Mouse (Mus musculus): ENCODE results near the gene Stard10. TPM values are rescaled to one million over a fixed set of nuclear protein-coding genes. Genes with fewer than 3 reads are reported as not detected.

The Stard10 gene
- polyA plus RNA-seq, 1 experiment from 2014 or later: 35.4 TPM

DNA sequence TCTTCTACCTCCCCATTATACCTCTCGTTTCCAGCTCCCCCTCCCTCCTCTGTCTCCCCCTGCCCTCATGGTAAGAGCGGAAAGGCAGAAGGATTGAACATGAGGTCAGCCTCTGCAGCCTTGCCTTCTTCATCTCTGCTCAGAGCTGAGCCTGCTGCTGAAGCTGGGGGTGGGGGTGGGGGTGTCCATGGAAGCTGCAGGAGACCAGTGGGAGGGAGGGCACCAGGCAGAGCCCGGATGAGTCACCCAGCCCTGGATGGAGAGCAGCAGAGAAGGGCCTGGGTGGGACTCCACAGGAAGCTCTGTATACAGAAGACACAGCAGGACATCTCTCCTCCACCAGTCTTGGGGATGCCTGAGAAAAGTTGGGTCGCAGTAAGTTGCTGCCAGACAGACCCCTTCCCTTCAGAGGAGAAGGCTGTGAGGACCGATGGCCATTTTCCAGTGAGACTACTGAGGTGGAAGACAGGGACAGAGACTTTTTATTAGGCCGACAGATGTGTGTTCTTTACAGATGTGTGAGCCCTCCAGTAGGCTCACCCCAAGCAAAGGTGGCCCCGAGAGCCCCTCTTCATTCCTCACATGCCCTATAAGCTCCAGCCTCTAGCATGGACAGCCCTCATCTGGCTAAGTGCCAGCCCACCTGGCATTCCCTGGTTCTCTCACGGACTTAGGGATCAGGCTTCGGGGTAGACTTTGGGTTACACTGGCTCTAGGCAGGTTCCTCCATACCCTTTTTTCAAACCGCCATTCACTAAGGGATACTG lies 13.4 kb downstream of the Stard10 start:
- no peak overlapping the region for H3K9ac ChIP-seq

DNA sequence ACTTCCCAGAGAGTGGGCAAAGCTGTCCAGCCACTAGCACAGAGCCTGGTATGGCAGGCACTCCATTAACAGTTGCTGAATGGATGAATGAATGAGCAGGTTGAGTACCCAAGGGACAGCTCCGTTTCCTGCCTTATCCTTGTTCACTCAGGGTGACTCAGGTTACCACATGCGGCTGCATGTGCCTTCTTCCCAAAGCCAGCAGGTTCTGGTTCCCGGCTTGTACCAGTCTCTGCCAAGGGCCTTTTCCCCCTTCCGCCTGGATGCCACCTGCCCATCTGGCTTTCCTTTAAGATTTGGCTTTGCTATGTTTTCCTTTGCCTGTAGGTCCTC lies 13.9 kb downstream of the Stard10 start:
- Histone ChIP-seq H3K27ac (ENCODE audit: low read depth) (no peak overlapping the region), H3K9me3 (ENCODE audit: low read depth, low read length) (no peaks in the 10 kb centered on the region), H3K36me3 (ENCODE audit: insufficient read depth) (no peaks in the 10 kb centered on the region), H3K4me1 (ENCODE audit: insufficient read depth) (no peaks in the 10 kb centered on the region), H3K27me3 (ENCODE audit: insufficient read depth, low read length) (no peaks in the 10 kb centered on the region), H3K4me3 (ENCODE audit: low read depth, low read length) (no peak overlapping the region), H3K9ac (no peak overlapping the region), H3K4me2 (no peak overlapping the region)
- DNase-seq (no peak), ATAC-seq (ENCODE audit: insufficient read depth) (no peak)
- WGBS: 73% methylated on average over 4 of the region's 4 CpGs
- no peak for TF ChIP-seq CTCF (IDR thresholded peaks at IDR 0.05; ENCODE audit: low read depth)

More for the DNA sequence above, 13.4 kb downstream of the Stard10 start:
- Histone ChIP-seq H3K27ac (ENCODE audit: low read depth) (no peak overlapping the region), H3K4me2 (no peak overlapping the region), H3K36me3 (ENCODE audit: insufficient read depth) (no peaks in the 10 kb centered on the region), H3K9me3 (ENCODE audit: low read depth, low read length) (no peaks in the 10 kb centered on the region), H3K4me1 (ENCODE audit: insufficient read depth) (no peaks in the 10 kb centered on the region), H3K4me3 (ENCODE audit: low read depth, low read length) (no peak overlapping the region), H3K27me3 (ENCODE audit: insufficient read depth, low read length) (no peaks in the 10 kb centered on the region)
- ATAC-seq (ENCODE audit: insufficient read depth) (no peak), DNase-seq (no peak)
- 62% methylated on average over 10 of the region's 10 CpGs for WGBS
- TF ChIP-seq CTCF (IDR thresholded peaks at IDR 0.05; ENCODE audit: low read depth): no peak

DNA sequence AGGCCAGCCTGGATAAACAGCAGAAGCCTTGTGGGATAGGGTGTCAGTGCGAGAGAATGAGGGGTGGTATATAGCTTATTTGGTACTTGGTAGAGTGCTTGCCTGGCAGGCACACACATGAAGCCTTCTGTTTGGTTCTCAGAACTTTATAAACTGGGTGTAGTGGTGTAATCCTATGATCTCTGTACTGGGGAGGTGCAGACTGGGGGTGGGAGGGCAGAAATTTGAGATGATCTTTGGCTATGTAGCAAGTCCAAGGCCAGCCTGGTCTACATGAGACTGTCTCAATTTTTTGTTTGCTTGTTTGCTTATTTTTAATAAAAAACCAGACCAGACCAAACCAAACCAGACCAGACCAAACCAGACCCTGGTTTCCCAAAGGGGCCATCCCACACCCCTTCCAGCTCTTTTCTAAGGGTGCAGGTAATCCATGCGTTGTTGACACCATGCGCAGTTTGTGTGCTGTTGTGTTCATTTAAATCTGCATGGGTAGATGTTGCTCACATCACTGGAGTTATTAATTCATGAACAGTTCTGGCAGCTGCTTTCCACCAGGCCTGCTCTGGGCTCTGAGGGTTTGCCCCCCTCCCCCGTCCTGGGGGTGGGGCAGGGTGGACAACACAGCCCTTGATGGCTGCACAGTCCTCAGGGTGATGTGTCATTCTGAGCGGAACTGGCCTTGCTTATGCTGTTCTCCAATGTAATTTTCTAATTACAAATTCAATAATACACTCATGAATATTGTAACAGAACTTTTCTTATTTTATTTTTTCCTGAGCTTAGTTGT lies 15.4 kb downstream of the Stard10 start:
- no peak overlapping the region for H3K4me2 ChIP-seq
- H3K27ac ChIP-seq (ENCODE audit: low read depth): no peak overlapping the region
- no peaks in the 10 kb centered on the region for H3K4me1 ChIP-seq (ENCODE audit: insufficient read depth)
- DNase-seq (no peak), ATAC-seq (ENCODE audit: insufficient read depth) (no peak)
- no peak for TF ChIP-seq CTCF (IDR thresholded peaks at IDR 0.05; ENCODE audit: low read depth)
- H3K9me3 ChIP-seq (ENCODE audit: low read depth, low read length): no peaks in the 10 kb centered on the region
- no peaks in the 10 kb centered on the region for H3K27me3 ChIP-seq (ENCODE audit: insufficient read depth, low read length)
- H3K36me3 ChIP-seq (ENCODE audit: insufficient read depth): no peaks in the 10 kb centered on the region
- 78% methylated on average over 5 of the region's 5 CpGs for WGBS
- no peak overlapping the region for H3K9ac ChIP-seq
- H3K4me3 ChIP-seq (ENCODE audit: low read depth, low read length): no peak overlapping the region

DNA sequence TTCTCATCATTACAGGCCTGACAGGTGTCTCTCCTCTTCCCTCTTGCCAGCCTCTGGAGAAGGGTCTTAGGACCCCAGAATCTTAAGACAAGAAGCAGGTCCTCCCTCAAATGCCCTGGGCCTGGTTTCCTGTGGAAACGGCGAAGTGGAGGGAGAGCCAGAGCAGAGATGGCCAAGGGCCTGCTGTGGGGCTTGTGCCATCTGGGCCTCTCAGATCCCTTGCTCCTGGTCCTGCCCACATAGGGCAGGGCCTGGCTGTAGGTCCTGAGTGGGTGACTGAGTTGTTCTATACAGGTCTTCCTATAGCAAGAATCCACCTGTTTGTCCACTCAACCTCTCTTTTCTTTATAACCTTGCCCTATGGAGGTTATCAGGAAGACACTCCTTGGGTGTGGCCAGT lies 18.3 kb downstream of the Stard10 start:
- no peak overlapping the region for H3K4me2 ChIP-seq
- TF ChIP-seq CTCF (IDR thresholded peaks at IDR 0.05; ENCODE audit: low read depth): no peak
- H3K27ac ChIP-seq (ENCODE audit: low read depth): no peak overlapping the region
- H3K9ac ChIP-seq: no peak overlapping the region
- H3K9me3 ChIP-seq (ENCODE audit: low read depth, low read length): no peaks in the 10 kb centered on the region
- no peaks in the 10 kb centered on the region for H3K36me3 ChIP-seq (ENCODE audit: insufficient read depth)
- WGBS: 89% methylated on average over 2 of the region's 2 CpGs
- H3K4me1 ChIP-seq (ENCODE audit: insufficient read depth): no peaks in the 10 kb centered on the region
- ATAC-seq (ENCODE audit: insufficient read depth) (no peak), DNase-seq (no peak)
- H3K4me3 ChIP-seq (ENCODE audit: low read depth, low read length): no peak overlapping the region
- no peaks in the 10 kb centered on the region for H3K27me3 ChIP-seq (ENCODE audit: insufficient read depth, low read length)

DNA sequence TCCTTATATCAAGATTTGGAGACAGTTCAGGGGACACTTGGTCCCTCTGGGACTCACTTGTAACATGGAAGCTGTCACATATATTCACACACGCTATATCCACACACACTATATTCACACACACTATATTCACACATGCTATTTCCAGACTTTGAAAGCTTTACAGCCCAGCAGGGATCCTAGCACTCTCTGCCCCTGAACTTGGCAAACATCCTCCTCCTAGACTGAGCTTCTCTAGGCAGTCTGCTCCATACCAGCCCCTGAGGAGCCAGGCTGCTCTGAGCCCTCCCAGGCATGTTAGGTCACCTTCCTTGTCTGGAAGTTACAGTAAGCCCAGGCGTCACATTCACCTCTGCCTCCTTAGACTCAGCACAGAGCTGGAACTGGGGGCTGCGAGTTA lies 19.8 kb downstream of the Stard10 start:
- H3K27ac ChIP-seq (ENCODE audit: low read depth): no peak overlapping the region
- H3K9ac ChIP-seq: no peak overlapping the region
- TF ChIP-seq CTCF (IDR thresholded peaks at IDR 0.05; ENCODE audit: low read depth): no peak
- no peak for ATAC-seq (ENCODE audit: insufficient read depth)
- no peaks in the 10 kb centered on the region for H3K27me3 ChIP-seq (ENCODE audit: insufficient read depth, low read length)
- no peak overlapping the region for H3K4me3 ChIP-seq (ENCODE audit: low read depth, low read length)
- H3K36me3 ChIP-seq (ENCODE audit: insufficient read depth): no peaks in the 10 kb centered on the region
- no peak for DNase-seq
- H3K9me3 ChIP-seq (ENCODE audit: low read depth, low read length): no peaks in the 10 kb centered on the region
- H3K4me2 ChIP-seq: no peak overlapping the region
- WGBS: 63% methylated on average over 3 of the region's 3 CpGs
- no peaks in the 10 kb centered on the region for H3K4me1 ChIP-seq (ENCODE audit: insufficient read depth)

DNA sequence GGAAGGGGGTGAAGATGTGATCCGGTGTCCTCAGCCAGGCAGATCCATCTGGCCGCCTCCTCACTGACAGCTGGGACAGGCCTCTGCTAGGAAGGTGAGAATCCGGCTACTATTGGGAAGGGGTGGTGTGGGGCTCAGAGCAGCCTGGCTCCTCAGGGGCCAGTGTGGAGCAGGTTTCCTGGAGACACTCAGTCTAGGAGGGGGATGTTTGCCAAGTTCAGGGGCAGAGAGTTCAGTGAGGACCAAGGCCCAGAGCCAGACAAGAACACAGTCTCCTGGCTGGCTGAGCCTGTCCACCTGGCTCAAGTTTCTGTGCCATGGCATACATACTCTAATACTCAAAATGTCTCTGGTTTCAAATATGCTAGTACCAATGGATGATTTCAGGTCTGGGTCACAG lies 20.5 kb downstream of the Stard10 start:
- no peak overlapping the region for H3K27ac ChIP-seq (ENCODE audit: low read depth)
- H3K36me3 ChIP-seq (ENCODE audit: insufficient read depth): no peaks in the 10 kb centered on the region
- no peak for TF ChIP-seq CTCF (IDR thresholded peaks at IDR 0.05; ENCODE audit: low read depth)
- no peak overlapping the region for H3K4me2 ChIP-seq
- no peak for DNase-seq
- no peaks in the 10 kb centered on the region for H3K9me3 ChIP-seq (ENCODE audit: low read depth, low read length)
- no peak overlapping the region for H3K9ac ChIP-seq
- H3K4me3 ChIP-seq (ENCODE audit: low read depth, low read length): no peak overlapping the region
- WGBS: 45% methylated on average over 3 of the region's 3 CpGs
- H3K27me3 ChIP-seq (ENCODE audit: insufficient read depth, low read length): no peaks in the 10 kb centered on the region
- ATAC-seq (ENCODE audit: insufficient read depth): no peak
- H3K4me1 ChIP-seq (ENCODE audit: insufficient read depth): no peaks in the 10 kb centered on the region

DNA sequence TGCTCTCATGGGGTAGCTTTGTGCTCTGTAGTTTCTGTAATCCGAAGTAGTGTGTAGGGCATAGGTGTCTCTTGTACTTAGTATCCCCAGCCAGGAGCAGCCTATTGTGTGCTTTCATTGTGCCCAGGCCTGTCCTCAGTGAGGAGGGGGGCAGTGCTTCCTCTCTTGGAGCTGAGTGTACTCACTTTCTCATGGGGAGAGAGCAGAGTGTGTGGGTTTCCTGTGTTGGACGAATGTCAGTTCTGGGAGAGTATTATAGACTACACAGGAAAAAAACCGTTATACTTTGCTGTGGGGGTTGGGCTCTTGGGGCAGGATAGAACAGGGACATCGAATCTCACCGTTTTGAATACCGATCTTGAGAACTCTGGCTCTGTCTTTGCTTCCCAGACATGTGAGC lies 24.5 kb downstream of the Stard10 start:
- 38% methylated on average over 6 of the region's 6 CpGs for WGBS
- Histone ChIP-seq H3K27ac (ENCODE audit: low read depth) (no peak overlapping the region), H3K9me3 (ENCODE audit: low read depth, low read length) (no peaks in the 10 kb centered on the region), H3K36me3 (ENCODE audit: insufficient read depth) (peaks cover 3% of the 10 kb centered on the region; the same call in 1 of the 2 replicates), H3K27me3 (ENCODE audit: insufficient read depth, low read length) (no peaks in the 10 kb centered on the region), H3K9ac (no peak overlapping the region), H3K4me1 (ENCODE audit: insufficient read depth) (no peaks in the 10 kb centered on the region), H3K4me3 (ENCODE audit: low read depth, low read length) (no peak overlapping the region), H3K4me2 (no peak overlapping the region)
- no peak for TF ChIP-seq CTCF (IDR thresholded peaks at IDR 0.05; ENCODE audit: low read depth)
- DNase-seq: peak; percentile 47
- ATAC-seq (ENCODE audit: insufficient read depth): no peak

Data from lung, embryonic 14.5 days (tissue).